Mouse (Mus musculus) R1 (cell line): Measurements from ENCODE around the gene Fbxo28.
A peak's percentile ranks its signal among the peaks of the same experiment; 100 is the strongest.

ENCODE experiments used
- DNase-seq: peaks from one replicate; pipeline ENCODE4 v3.0.0-alpha.2; 2018; ENCODE audit warnings: low read depth, low spot score

Fbxo28 gene

DNA sequence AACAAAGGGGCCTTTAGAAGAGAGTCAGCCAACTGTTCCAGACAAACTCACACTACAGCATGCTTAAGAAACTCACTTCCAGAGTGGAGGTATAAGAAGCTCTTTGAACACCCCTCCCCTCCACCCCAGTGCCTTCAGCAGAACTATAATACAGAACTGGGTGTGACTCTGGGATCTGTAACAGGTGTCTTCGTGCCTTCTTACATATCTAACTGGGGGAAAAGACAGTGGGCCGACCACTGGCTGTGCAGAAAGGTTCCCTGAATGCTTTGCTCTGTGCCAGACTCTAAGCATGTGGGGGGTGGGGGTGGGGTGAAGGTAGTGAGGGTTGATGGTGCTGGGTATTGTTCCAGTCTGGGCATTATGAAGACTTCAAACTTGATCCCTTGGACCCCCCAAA, 52.8 kb downstream of the Fbxo28 start:
- DNase-seq = no peak

DNA sequence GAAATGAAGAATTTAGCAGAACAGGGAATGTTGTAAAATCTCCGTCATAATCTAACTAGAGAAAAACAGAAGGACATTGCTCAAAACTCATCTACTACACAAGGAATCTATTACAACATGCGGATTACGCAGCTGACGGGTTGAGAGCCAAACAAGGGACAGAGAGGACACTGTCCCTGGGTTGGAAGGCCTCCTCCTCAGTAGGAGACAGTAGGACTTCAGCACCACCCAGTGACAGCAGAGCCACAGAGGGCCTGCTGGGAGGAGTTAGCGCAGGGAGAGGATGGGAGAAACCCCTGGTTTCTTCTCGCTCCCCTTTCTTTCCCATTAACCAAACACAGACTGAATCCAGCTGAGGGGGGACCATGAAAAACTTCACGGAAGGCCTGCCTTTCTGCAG, 53.6 kb downstream of the Fbxo28 start:
- DNase-seq = no peak

GRCm38 (mm10) chr1:182284795-182285194, 56.6 kb downstream of the Fbxo28 start:
- DNase-seq = peak; percentile 68

- peak; percentile 63 for DNase-seq
Observed at GRCm38 (mm10) chr1:182283231-182283630, 58.2 kb downstream of the Fbxo28 start.

DNA sequence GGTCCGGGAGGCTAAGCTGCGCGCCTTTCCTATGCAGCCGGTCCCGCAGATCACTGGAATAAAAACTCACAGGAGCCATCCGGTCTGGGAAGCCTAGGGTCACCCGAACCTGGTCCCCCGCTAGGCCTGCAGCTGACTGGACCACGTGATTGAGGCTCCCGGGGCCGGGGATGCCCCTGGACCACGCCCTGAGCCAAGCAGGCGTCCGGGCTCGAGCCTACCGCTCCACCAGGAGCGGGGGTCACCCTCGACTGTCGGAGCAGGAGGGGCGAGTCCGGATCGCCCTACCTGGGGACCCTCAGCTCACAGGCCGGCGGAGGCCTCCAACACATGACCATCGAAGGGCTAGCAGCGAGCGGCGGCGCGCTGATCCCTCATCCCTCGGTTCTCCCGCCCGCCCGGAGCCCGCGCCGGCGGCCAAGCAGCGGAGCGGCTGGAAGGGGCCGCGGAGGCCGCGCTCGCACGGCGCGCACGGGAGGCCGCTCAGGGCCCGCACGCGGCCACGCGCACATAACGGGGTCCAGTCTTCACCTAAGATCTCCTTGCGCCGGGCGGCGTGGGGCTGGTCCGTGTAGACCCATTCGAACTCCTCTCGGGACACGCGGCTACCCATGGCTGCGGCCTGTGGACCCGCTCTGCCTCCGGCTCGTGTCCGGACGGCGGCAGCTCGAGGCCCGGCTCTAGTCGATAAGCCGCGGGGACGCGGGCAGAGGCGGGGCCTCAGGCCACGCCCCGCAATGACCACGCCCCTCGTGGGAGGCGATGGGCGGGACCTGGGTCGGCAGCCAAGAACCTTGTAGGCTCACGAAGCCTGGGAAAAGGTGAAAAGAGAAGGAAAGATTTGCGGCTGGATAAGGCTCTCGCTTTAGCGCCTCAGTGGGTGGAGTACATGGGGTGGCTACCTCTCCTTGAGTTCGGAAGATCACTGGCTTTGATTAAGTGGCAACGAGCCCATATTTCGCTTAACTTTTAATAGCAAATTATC, 59.0 kb downstream of the Fbxo28 start, which contains the start of gene Degs1:
TSS of gene Degs1 (minus strand) at position 714 of the 985 bp plus-strand sequence.
- DNase-seq = peak; percentile 94

- DNase-seq = no peak
Observed at GRCm38 (mm10) chr1:182281251-182281711, 60.1 kb downstream of the Fbxo28 start.

DNA sequence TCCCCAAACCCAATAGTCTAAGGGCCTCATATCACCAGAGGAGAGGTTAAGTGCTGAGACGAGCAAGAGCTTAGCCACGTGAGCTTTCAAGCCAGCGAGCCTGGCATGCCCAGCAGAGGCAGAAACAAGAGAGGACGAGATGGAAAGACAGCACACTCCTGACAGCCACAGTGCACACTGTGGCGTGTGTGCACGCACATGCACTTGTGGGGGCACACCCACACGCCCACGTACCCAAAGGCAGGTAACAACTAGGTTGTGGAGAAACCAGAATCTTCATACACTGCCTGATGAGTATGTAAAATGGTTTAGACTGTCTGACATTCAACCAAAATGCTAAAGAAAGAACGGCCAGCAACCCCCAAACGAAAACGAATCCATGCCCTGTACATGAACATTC, 60.9 kb downstream of the Fbxo28 start:
- DNase-seq = no peak

DNA sequence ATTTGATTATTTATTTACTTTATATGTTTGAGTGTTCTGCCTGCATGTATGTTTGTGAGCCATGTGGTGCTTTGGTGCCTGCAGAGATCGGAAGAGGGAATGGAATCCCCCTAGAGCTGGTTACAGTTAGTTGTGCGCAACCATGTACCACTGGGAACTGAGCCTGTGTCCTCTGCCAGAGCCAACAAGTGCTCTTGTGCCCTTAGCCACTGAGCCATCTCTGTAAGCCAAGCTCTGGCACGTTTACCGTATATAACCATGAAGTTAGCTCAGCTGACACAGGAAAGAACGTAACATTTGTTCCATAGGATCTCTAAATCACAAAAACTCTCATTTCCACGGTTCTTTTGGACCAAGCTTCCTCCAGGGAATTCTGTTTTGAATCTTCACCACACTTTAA, 61.4 kb downstream of the Fbxo28 start:
- no peak for DNase-seq

DNA sequence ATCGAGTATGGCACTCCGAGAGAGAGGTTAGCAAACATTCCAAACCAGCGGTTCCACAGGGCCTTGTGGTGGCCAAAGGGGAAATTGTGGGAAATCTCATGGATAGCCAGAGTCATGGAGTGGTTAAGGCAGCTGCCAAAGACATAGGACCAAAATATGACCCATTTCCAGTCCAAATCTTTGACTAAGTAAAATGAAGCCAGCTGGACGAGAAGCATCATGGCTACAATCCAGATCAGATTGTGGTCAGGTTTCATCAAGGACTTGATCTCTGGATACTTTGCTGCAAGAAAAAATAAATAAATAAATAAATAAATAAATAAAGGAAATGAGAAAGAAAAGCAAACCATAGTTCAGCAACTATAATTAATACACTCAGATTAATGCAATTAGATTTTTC, 62.0 kb downstream of the Fbxo28 start:
- no peak for DNase-seq

DNA sequence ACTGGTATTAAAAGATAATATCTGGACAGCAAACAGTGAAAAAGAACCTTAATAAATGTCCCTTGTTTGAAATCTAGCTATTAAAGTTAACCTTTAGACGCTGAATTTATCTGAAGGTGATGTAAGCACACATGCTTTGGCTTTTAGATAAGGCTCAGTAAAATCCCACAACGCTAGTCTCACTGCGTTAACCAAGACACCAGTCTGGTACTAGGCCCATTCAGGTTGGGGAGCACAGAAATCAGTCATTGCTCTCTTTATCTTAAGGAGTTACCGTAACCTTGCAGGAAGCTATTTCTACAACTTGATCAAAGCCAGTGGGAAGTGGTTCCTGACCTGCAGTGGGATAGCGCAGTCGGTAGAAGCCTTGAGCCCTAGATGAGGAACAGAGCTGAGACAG, 66.3 kb downstream of the Fbxo28 start:
- no peak for DNase-seq

DNA sequence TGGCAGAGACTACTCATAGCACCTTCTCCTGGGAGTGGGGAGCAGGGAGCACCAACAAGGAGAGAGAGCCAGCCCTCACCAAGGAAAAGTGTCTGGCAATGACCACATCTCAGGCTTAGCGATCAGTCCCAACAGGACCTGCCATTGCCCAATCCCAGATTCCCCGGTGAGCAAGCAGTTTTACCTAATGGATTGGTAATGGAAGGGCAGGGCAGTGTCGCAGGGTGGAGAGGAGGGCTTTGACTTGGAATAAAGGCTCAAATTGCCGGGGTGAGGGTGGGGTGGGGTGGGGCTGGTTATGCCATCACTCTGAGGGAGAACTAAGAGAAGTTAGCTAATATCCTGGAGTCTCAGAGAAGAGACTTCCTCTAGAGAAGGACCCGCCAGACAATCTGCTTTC, 69.8 kb downstream of the Fbxo28 start:
- peak; percentile 73 for DNase-seq

- DNase-seq = peak; percentile 92
Observed at GRCm38 (mm10) chr1:182271130-182271529, 70.3 kb downstream of the Fbxo28 start.

DNA sequence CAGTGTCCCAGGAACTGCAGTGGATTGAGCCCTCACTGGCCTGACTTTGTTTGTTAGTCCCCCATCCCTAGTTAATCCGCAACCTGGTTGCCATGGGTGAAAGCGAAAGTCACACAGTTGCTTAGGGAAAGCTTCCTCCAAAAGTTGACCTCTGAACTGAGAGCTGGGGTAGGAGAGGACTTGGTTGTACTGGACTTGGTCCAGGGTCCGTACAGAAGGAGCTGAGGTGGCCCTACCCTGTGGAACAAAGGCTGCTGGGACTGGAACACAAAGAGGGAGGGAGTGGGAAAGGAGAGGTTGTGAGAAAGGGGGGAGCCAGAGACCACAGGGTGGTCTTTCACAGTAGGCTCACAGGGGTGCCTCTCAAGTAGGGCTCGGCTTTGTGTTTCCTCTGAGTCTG, 73.1 kb downstream of the Fbxo28 start:
- no peak for DNase-seq

DNA sequence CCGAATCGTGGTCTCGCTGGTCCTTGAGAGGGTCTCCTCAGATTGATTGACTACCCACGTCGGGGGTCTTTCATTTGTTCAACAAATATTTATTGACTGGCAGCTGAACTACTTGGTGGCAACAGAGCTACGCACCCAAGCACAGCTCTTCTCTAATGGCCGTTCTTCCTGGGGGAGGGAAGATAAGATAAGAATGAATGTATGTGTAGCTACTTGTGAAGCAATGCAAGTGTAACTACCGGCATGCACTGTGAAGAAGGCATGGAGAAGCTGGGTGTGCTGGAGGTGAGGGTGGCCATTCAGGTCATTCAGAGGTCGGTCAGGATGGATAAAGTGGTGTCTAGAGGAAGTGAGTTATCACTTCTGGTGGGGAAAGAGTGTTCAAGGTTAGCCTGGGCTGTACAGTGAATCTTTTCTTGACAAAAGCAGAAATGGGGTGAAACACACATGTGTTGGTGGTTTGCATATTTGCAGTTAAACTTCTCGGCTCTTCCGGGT, 75.4 kb downstream of the Fbxo28 start:
- DNase-seq = no peak
